Mouse (Mus musculus): ENCODE results near the gene Coro2a.
A peak's percentile ranks its signal among the peaks of the same experiment; 100 is the strongest.
"Not testable (repeated sequence)": the region's sequence is repeated elsewhere in the genome, so short reads cannot be mapped to it uniquely, and the experiment has no call there.

Coro2a gene

GRCm38 (mm10) chr4:46601844-46602423 lies at the start of gene Coro2a:
Coro2a (minus strand) TSS chr4:46602202.
- peak; percentile 88 for DNase-seq (ENCODE audit: low read depth, low spot score)

- peak; percentile 96 for DNase-seq (ENCODE audit: low read depth, low spot score)
Observed at GRCm38 (mm10) chr4:46650086-46650753, 48.2 kb upstream of the Coro2a start, which contains the start of gene Tbc1d2. Tbc1d2 (minus strand) TSS chr4:46650209.

GRCm38 (mm10) chr4:46649161-46649560 lies 47.2 kb upstream of the Coro2a start:
- no peak for DNase-seq (ENCODE audit: low read depth, low spot score)

- no peak for DNase-seq (ENCODE audit: low read depth, low spot score)
Observed at GRCm38 (mm10) chr4:46643676-46644112, 41.7 kb upstream of the Coro2a start.

- DNase-seq (ENCODE audit: low read depth, low spot score), result peak; percentile 27
Observed at GRCm38 (mm10) chr4:46642924-46643675, 41.1 kb upstream of the Coro2a start.

GRCm38 (mm10) chr4:46641283-46641682 lies 39.3 kb upstream of the Coro2a start:
- peak; percentile 44 for DNase-seq (ENCODE audit: low read depth, low spot score)

- DNase-seq (ENCODE audit: low read depth, low spot score), result no peak
Observed at GRCm38 (mm10) chr4:46639866-46640265, 37.9 kb upstream of the Coro2a start.

GRCm38 (mm10) chr4:46637250-46637649 lies 35.2 kb upstream of the Coro2a start:
- DNase-seq (ENCODE audit: low read depth, low spot score), result not testable (repeated sequence)

- DNase-seq (ENCODE audit: low read depth, low spot score), result no peak
Observed at GRCm38 (mm10) chr4:46635702-46636430, 33.9 kb upstream of the Coro2a start.

GRCm38 (mm10) chr4:46634881-46635280 lies 32.9 kb upstream of the Coro2a start:
- DNase-seq (ENCODE audit: low read depth, low spot score), result peak; percentile 48

GRCm38 (mm10) chr4:46633565-46633964 lies 31.6 kb upstream of the Coro2a start:
- DNase-seq (ENCODE audit: low read depth, low spot score), result not testable (repeated sequence)

- no peak for DNase-seq (ENCODE audit: low read depth, low spot score)
Observed at GRCm38 (mm10) chr4:46632465-46632864, 30.5 kb upstream of the Coro2a start.

GRCm38 (mm10) chr4:46630390-46630789 lies 28.4 kb upstream of the Coro2a start:
- DNase-seq (ENCODE audit: low read depth, low spot score), result peak; percentile 27

- DNase-seq (ENCODE audit: low read depth, low spot score), result no peak
Observed at GRCm38 (mm10) chr4:46628873-46629272, 26.9 kb upstream of the Coro2a start.

GRCm38 (mm10) chr4:46628081-46628480 lies 26.1 kb upstream of the Coro2a start:
- DNase-seq (ENCODE audit: low read depth, low spot score), result no peak

- no peak for DNase-seq (ENCODE audit: low read depth, low spot score)
Observed at GRCm38 (mm10) chr4:46625101-46625500, 23.1 kb upstream of the Coro2a start.

GRCm38 (mm10) chr4:46623007-46623406 lies 21.0 kb upstream of the Coro2a start:
- DNase-seq (ENCODE audit: low read depth, low spot score), result no peak

GRCm38 (mm10) chr4:46620946-46621345 lies 18.9 kb upstream of the Coro2a start:
- no peak for DNase-seq (ENCODE audit: low read depth, low spot score)

- no peak for DNase-seq (ENCODE audit: low read depth, low spot score)
Observed at GRCm38 (mm10) chr4:46620330-46620729, 18.3 kb upstream of the Coro2a start.

GRCm38 (mm10) chr4:46618196-46618817 lies 16.3 kb upstream of the Coro2a start:
- DNase-seq (ENCODE audit: low read depth, low spot score), result peak; percentile 46

GRCm38 (mm10) chr4:46617408-46617807 lies 15.4 kb upstream of the Coro2a start:
- no peak for DNase-seq (ENCODE audit: low read depth, low spot score)
